Mouse (Mus musculus) bone marrow, adult 2 months (tissue): ENCODE results near the gene Phb2. TPM values are rescaled to one million over a fixed set of nuclear protein-coding genes. Genes with fewer than 3 reads are reported as not detected.
"Not testable (repeated sequence)": the region's sequence is repeated elsewhere in the genome, so short reads cannot be mapped to it uniquely, and the experiment has no call there.

Experiments
- H3K27ac ChIP-seq: fragments of 200-500 bp; 2 replicates; pipeline ENCODE4 v1.5.1; 2012; ENCODE audit warnings: low read depth, mild to moderate bottlenecking, control low read depth, inconsistent platforms, low read length; ENCODE audit not compliant: control insufficient read depth, poor library complexity, insufficient read depth
- H3K4me1 ChIP-seq: fragments of 200-500 bp; 2 replicates; pipeline ENCODE4 v1.6.1; 2011; ENCODE audit warnings: low read length; ENCODE audit not compliant: control insufficient read depth, insufficient read depth
- H3K4me3 ChIP-seq: fragments of 200-500 bp; replicated peaks from 2 replicates; pipeline ENCODE3; 2011; ENCODE audit warnings: mild to moderate bottlenecking, low read depth, low read length, control low read depth; ENCODE audit not compliant: control insufficient read depth
- CTCF ChIP-seq: fragments of 200-500 bp; IDR thresholded peaks from 2 replicates; pipeline ENCODE4 v1.5.1; 2011; ENCODE audit warnings: low read length, control low read depth; ENCODE audit not compliant: control insufficient read depth, insufficient read depth
- POLR2A ChIP-seq: fragments of 200-500 bp; IDR thresholded peaks from 2 replicates; pipeline ENCODE4 v1.6.1; 2011; ENCODE audit warnings: low read depth, mild to moderate bottlenecking, control low read depth, low read length, borderline replicate concordance; ENCODE audit not compliant: control insufficient read depth
- WGBS: fragments of 180-500 bp; shearing (Covaris S2); methylation state at CpG from one replicate; pipeline ENCODE4 v1.1.7; 2018; 5-methylcytosine and 5-hydroxymethylcytosine counted together
- polyA plus RNA-seq: library from polyadenylated mRNA; stranded (reverse); fragments of >200 nt; gene quantifications from 2 replicates; pipeline ENCODE4 v1.2.4, GENCODE M21; 2011; ENCODE audit warnings: low replicate concordance; ENCODE audit not compliant: missing spikeins, insufficient read depth, insufficient read length

Gene Phb2
- polyA plus RNA-seq, 1 experiment, result 213 TPM

DNA sequence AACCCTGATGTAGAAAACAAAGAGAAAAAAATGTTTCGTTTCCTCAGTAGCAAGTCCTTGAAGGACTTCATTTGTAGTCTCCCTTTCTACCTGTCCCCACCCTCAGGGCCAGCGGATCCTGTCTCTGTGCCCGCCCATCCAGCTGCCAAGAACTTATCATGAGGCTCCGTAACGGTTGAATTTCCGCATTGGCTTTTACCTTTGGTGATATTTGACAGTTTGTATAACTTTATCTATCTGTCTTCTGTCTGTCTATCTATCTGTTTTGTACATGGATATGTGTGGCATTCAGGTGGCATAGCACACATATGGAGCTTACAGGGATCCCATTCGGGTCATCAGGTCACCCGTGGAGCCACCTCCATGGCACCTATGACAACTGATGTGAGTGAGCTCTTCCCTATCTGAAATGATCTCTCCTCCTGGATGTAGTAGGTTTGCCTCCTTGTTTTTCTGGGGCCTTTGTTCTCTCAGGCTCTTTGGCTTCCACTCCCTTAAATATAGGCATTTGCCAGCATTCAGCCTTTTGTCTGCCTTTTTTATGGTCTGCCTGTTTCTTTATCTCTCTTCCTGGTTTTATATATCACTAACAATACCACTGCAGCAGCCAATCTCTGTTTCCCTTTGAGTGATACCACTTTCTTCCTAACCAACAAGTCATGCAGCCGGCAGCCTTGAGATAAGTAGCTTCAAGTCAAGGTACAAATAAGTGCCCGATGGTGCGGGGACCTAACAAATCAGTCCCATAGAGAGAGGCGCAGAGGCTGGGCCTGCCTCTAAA lies 26.3 kb upstream of the Phb2 start:
- H3K4me1 ChIP-seq, result peaks cover 1% of the 10 kb centered on the region; the same call in 1 of the 2 replicates
- no peak overlapping the region for H3K27ac ChIP-seq
- no peak overlapping the region for H3K4me3 ChIP-seq
- TF ChIP-seq CTCF, result no peak
- no peak for TF ChIP-seq POLR2A
- WGBS, result 59% methylated on average over 12 of the region's 12 CpGs

DNA sequence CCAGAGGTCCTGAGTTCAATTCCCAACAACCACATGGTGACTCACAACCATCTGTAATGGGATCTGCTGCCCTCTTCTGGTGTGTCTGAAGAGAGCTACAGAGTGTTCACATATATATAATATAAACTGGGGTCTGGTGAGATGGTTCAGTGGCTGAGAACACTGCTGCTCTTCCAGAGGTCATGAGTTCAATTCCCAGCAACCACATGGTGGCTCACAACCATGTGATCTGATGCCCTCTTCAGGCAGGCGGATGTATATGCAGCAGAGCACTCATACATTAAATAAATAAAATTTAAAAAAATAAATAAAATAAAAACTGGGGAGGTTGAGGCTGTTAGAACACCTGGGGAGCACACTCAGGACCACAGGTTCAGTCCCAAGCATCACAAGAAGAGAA lies 25.5 kb upstream of the Phb2 start:
- WGBS, result 76% methylated on average over 1 of the region's 1 CpGs

DNA sequence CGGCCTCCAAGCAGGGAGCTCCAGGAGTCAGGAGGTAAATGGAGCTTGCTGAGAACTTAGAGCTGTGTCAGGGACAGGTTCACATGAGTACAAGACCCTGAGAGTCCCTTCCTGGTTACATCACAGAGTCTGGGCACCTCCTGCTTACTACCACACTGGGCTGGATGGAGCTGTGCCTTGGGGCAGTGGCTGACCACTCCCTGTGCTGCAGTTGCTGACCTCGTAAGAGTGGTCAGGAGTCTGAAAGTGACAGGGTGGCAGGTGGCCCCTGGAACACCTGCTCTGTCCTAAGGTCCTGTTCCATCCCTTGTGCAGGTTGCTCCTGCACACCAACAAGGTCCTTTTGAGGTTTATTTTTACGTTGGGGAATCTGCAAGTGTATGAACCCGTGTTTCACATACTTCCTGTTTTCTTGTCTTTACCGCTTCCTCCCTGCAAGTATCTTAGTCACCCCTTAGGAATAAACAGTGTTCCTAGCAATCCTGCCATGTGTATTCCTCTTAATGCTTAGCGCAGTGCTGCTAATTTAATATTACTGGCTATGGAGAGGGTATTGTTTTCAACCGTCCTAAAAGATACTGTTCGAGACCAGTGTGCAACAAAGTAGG lies 23.9 kb upstream of the Phb2 start:
- TF ChIP-seq CTCF, result no peak
- no peak for TF ChIP-seq POLR2A
- 32% methylated on average over 8 of the region's 8 CpGs for WGBS
- Histone ChIP-seq H3K4me3 (peak overlapping the region; percentile 21), H3K27ac (peak overlapping the region; percentile 48), H3K4me1 (peaks cover 1% of the 10 kb centered on the region; the same call in 1 of the 2 replicates)

More for the DNA sequence above, 25.5 kb upstream of the Phb2 start:
- H3K4me3 ChIP-seq, H3K4me1 ChIP-seq, H3K27ac ChIP-seq: not testable (repeated sequence)

DNA sequence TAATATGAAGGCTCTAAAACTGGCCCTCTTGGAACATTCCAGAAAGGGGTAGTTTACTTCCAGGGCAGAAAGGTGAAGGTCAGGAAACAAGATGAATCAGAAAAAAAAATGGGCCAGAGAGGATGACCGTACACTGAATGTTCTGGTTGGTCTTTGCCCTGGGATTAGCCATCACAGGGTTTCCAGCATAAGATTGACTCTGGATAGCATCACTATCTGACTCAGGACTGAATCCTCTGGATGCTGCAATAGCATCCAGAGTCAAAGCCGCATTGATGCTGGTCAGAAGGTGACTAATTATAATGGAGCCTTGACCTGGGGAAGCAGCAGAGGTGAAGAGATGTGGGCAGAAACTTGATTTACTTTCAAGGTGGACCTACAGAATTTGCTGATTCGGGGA lies 23.1 kb upstream of the Phb2 start:
- no peak for TF ChIP-seq CTCF
- no peak for TF ChIP-seq POLR2A
- 90% methylated on average over 3 of the region's 3 CpGs for WGBS
- H3K4me3 ChIP-seq, result no peak overlapping the region
- H3K4me1 ChIP-seq, result peaks cover 1% of the 10 kb centered on the region; the same call in 1 of the 2 replicates
- no peak overlapping the region for H3K27ac ChIP-seq

DNA sequence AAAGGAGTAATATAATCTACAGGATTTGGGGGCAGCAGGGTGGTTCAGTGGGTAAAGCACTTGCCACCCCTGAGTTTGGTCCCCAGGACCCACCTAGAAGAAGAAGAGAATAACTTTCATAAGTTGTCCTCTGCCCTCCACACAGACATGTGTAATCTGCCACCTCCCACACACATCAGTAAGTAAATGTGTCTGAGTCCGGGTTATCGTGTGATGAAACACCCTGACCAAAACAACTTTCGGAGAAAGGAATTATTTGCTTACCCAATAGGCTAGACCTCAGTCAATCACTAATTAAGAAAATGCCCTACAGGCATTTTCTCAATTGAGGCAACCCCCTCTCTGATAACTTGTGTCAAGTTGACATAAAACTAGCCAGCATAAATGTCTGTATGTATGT lies 21.6 kb upstream of the Phb2 start:
- 59% methylated on average over 3 of the region's 3 CpGs for WGBS
- peaks cover 1% of the 10 kb centered on the region; the same call in 1 of the 2 replicates for H3K4me1 ChIP-seq
- no peak for TF ChIP-seq POLR2A
- TF ChIP-seq CTCF, result no peak
- no peak overlapping the region for H3K27ac ChIP-seq
- H3K4me3 ChIP-seq, result no peak overlapping the region

DNA sequence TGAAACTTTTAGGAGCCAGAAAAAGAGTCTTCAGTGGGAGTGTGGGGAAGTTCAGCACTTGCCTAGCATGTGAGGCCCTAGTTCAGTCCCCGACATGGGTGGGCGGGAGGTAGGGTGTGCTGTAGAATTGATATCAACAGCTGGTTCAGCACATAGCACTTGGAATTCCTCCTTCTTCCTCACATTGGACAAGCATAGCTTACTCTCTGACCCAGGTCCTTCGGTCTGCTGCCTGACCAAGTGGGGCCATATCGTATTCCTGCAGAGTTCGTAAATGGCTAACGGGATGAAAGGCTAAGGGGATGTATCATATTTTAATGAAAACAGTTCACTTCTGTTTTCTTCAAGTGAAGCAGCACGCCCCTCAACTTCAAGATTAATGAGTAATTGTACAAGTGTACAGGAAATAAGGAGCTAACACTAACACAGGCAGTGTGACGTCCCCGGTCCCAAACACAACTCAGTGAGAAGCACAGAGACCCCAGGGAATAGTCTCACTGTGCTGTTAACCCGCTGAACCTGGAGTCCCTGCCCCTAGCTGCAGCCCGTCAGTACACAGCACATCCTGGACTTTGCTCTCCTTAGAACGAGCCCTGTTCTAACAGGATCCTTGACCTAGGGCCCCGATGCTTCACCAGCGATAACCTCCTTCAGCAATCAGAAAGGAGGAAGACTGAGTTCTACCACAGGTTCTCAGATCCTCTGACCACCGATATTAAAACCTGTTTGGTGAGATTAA lies 18.7 kb upstream of the Phb2 start:
- Histone ChIP-seq H3K27ac (no peak overlapping the region), H3K4me3 (no peak overlapping the region), H3K4me1 (no peaks in the 10 kb centered on the region)
- no peak for TF ChIP-seq POLR2A
- no peak for TF ChIP-seq CTCF
- WGBS, result 58% methylated on average over 15 of the region's 15 CpGs

DNA sequence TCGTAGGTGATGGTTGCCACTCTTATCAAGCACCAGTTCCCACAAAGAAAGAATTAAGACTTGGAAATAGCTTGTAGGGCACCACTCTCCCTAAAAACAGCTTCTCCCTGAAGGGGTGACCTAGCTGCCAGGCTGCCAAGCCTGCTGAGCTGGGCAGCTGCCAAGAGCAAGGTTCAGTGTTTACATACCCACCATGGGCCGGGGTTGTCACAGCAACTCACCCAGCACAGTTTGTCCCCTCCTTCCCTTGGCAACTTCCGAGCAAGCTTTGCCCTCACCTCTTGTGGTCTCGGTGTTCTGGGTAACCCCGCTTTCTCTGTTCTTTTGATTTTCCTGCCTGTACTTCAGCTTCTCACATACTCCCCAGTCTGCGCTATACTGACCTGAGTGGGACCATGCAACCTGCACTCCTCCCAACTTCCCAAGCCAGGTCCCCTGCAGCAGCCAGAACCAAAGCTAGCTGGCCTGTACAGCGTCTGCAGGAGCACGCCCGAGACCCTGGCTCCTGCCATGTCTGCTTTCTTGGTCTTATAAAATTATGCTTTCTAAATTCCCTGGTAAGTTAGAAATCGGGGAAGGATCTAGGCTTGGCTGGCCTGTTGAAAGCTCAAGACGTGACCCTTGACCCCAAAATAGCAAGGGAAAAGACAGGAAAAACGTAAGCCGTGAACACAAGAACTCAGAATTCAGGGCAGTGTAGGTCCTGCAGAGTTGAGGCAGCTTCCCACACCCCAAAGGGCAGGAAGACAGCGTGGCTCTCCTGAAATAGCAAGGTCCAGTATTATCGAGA lies 17.8 kb upstream of the Phb2 start:
- WGBS, result 66% methylated on average over 15 of the region's 15 CpGs
- no peak for TF ChIP-seq CTCF
- no peak for TF ChIP-seq POLR2A
- Histone ChIP-seq H3K4me3 (no peak overlapping the region), H3K27ac (no peak overlapping the region), H3K4me1 (no peaks in the 10 kb centered on the region)

DNA sequence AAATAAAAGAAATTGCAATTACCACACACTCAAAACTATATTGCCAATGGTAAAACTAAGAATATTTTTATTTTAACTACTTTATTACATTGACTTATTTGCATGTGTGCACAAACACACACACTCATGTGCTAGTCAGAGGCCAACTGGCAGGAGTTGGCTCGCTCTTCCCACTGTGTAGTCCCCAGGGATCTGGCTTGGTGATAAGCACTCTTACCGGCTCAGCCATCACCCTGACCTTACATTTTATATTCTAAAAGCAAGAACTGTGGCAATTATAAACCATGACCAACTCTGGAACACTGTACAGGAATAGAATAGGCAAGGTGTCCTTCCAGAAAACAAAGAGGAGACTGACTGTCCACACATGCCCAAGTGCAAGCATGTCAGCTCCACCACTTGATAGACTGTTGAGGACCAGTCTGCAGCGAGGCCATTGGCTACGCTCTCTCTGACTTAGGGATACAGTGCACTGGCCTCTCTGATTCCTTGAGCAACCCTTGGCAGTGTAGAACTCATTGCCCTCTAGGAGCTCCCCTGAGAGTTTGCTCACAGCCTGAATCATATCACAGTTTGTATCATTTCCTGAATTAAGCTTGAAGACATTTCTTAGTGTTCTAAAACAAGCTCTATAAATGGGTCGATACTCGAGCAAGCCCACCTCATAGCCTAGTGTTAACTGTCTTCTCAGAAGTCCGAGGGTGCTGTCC lies 15.5 kb upstream of the Phb2 start:
- Histone ChIP-seq H3K4me1 (no peaks in the 10 kb centered on the region), H3K4me3 (no peak overlapping the region), H3K27ac (no peak overlapping the region)
- TF ChIP-seq POLR2A (no peak), CTCF (no peak)
- WGBS, result 88% methylated on average over 7 of the region's 7 CpGs
